Mouse (Mus musculus) heart, adult 2 months (tissue): Measurements from ENCODE around the gene Gm17267. TPM values are rescaled to one million over a fixed set of nuclear protein-coding genes. Genes with fewer than 3 reads are reported as not detected.
"Not testable (repeated sequence)": the region's sequence is repeated elsewhere in the genome, so short reads cannot be mapped to it uniquely, and the experiment has no call there.

ENCODE experiments used
- DNase-seq, 2 experiments: peaks; one replicate each; pipeline ENCODE4 v3.0.0; 2021
- H3K27ac ChIP-seq: fragments of 200-600 bp; 2 replicates; pipeline ENCODE4 v1.8.1; 2022
- H3K27me3 ChIP-seq: fragments of 200-500 bp; 2 replicates; pipeline ENCODE4 v1.6.1; 2012; ENCODE audit warnings: mild to moderate bottlenecking, low read length, inconsistent platforms, mixed read lengths; ENCODE audit not compliant: control insufficient read depth, insufficient read depth
- H3K36me3 ChIP-seq: fragments of 200-500 bp; 2 replicates; pipeline ENCODE4 v1.6.1; 2012; ENCODE audit warnings: low read length, inconsistent platforms; ENCODE audit not compliant: control insufficient read depth, insufficient read depth
- H3K4me1 ChIP-seq: fragments of 200-500 bp; 2 replicates; pipeline ENCODE4 v1.6.1; 2011; ENCODE audit warnings: low read length; ENCODE audit not compliant: control insufficient read depth, insufficient read depth
- H3K4me3 ChIP-seq: fragments of 200-600 bp; 2 replicates; pipeline ENCODE4 v1.8.1; 2022
- H3K79me2 ChIP-seq: fragments of 200-500 bp; replicated peaks from 2 replicates; pipeline ENCODE4 v1.6.1; 2012; ENCODE audit warnings: mild to moderate bottlenecking, inconsistent platforms, low read length, moderate library complexity, mixed read lengths; ENCODE audit not compliant: control insufficient read depth, insufficient read depth
- H3K9ac ChIP-seq: fragments of 200-500 bp; 2 replicates; pipeline ENCODE4 v1.6.1; 2012; ENCODE audit warnings: low read depth, mild to moderate bottlenecking, control low read depth, inconsistent platforms, low read length, mixed read lengths
- WGBS: fragments of 180-500 bp; shearing (Covaris S2); methylation state at CpG from one replicate; pipeline ENCODE4 v1.1.7; 2018; 5-methylcytosine and 5-hydroxymethylcytosine counted together
- intact Hi-C: fragments of 180-260 bp; cut with DNase I; formaldehyde crosslinking; loops from one replicate; pipeline ENCODE4 v1.15.1; 2025
- long read RNA-seq: library from polyadenylated mRNA; stranded (forward); transcript quantifications from one replicate; pipeline ENCODE4 v2.0.0, GENCODE M21; 2021
- polyA plus RNA-seq: library from polyadenylated mRNA; depleted of rRNA; stranded (reverse); fragments of >200 nt; gene quantifications from 2 replicates; pipeline ENCODE4 v1.2.3, GENCODE M21; 2012; rRNA removed
- total RNA-seq, 2 experiments: library from RNA; stranded (reverse); gene quantifications; 2 replicates each; pipeline ENCODE4 v1.2.3; 2021

Gene Gm17267
- total RNA-seq (not detected), polyA plus RNA-seq (not detected in 2 replicates)
- long read RNA-seq = 0 reads

- intact Hi-C loops, DNase-seq, H3K4me1 ChIP-seq, H3K36me3 ChIP-seq, H3K4me3 ChIP-seq, H3K27me3 ChIP-seq, H3K9ac ChIP-seq, H3K27ac ChIP-seq, H3K79me2 ChIP-seq: not testable (repeated sequence)
- no CpG with 5 or more reads among the region's 4 CpGs for WGBS
Measured at GRCm38 (mm10) chrX:126017257-126017656, at the start of gene Gm17267. TSS of gene Gm17267 (plus strand) at chrX:126017557.
